Mouse (Mus musculus) embryo, embryonic 10.5 days (tissue): ENCODE measurements around the gene Mb21d2.

ENCODE experiments used
- DNase-seq: peaks from one replicate; pipeline ENCODE4 v3.0.0-alpha.2; 2015; ENCODE audit warnings: low spot score

The Mb21d2 gene

GRCm38 (mm10) chr16:28928815-28929685 lies at the start of gene Mb21d2:
Gene Mb21d2, minus strand, starts transcription at chr16:28929673.
- DNase-seq, result peak; percentile 78

GRCm38 (mm10) chr16:28966236-28966635 lies 36.8 kb upstream of the Mb21d2 start:
- no peak for DNase-seq

- DNase-seq, result no peak
Measured at GRCm38 (mm10) chr16:28964048-28964447, 34.6 kb upstream of the Mb21d2 start.

GRCm38 (mm10) chr16:28962987-28963386 lies 33.5 kb upstream of the Mb21d2 start:
- DNase-seq, result no peak

- DNase-seq, result no peak
Measured at GRCm38 (mm10) chr16:28949810-28950209, 20.3 kb upstream of the Mb21d2 start.

- DNase-seq, result no peak
Measured at GRCm38 (mm10) chr16:28943254-28943653, 13.8 kb upstream of the Mb21d2 start.

- DNase-seq, result peak; percentile 30
Measured at GRCm38 (mm10) chr16:28936181-28936792, 6.8 kb upstream of the Mb21d2 start.

- no peak for DNase-seq
Measured at GRCm38 (mm10) chr16:28935701-28936100, 6.2 kb upstream of the Mb21d2 start.

GRCm38 (mm10) chr16:28931213-28931612 lies 1.7 kb upstream of the Mb21d2 start:
- no peak for DNase-seq

- DNase-seq, result peak; percentile 24
Measured at GRCm38 (mm10) chr16:28930426-28930825, 953 bp upstream of the Mb21d2 start.

GRCm38 (mm10) chr16:28929686-28930291 lies 316 bp upstream of the Mb21d2 start:
- DNase-seq, result peak; percentile 74

- no peak for DNase-seq
Measured at GRCm38 (mm10) chr16:28928466-28928814, 1.0 kb downstream of the Mb21d2 start.

GRCm38 (mm10) chr16:28927381-28927780 lies 2.1 kb downstream of the Mb21d2 start:
- peak; percentile 18 for DNase-seq

GRCm38 (mm10) chr16:28919320-28919885 lies 10.1 kb downstream of the Mb21d2 start:
- peak; percentile 42 for DNase-seq

GRCm38 (mm10) chr16:28915362-28915761 lies 14.1 kb downstream of the Mb21d2 start:
- DNase-seq, result no peak

- DNase-seq, result no peak
Measured at GRCm38 (mm10) chr16:28914709-28915108, 14.8 kb downstream of the Mb21d2 start.

GRCm38 (mm10) chr16:28911414-28912050 lies 17.9 kb downstream of the Mb21d2 start:
- DNase-seq, result no peak

GRCm38 (mm10) chr16:28906370-28907275 lies 22.9 kb downstream of the Mb21d2 start:
- no peak for DNase-seq

GRCm38 (mm10) chr16:28905567-28906289 lies 23.7 kb downstream of the Mb21d2 start:
- no peak for DNase-seq
